Mouse (Mus musculus) MN1 (cell line): ENCODE results near the gene Stard13.
A peak's percentile ranks its signal among the peaks of the same experiment; 100 is the strongest.

Source experiments
- DNase-seq: peaks from one replicate; pipeline ENCODE4 v3.0.0-alpha.2; 2016; ENCODE audit warnings: low spot score

Gene Stard13

GRCm38 (mm10) chr5:151228367-151229005, 5.2 kb downstream of the Stard13 start:
- DNase-seq = peak; percentile 23

- DNase-seq = no peak
Observed at GRCm38 (mm10) chr5:151223696-151224366, 9.8 kb downstream of the Stard13 start.

DNA sequence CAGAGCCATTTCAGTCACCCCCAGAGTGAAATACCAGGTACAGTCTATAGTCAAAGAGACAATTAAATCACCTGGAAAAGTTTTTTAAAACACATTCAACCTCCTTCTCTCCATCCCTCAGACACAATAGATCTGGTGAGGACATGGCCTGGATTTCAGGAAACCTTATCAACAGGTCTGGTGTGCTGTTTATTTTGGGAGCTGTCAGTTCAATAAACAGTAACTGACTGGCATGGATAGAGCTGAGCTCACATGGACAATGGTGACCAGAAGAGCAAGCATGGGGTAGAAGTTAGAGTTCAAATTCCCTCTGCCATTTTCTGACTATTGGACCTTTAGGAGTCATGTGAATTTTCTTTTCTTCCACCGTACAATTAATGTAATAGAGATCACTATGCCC, 10.8 kb downstream of the Stard13 start:
- no peak for DNase-seq

DNA sequence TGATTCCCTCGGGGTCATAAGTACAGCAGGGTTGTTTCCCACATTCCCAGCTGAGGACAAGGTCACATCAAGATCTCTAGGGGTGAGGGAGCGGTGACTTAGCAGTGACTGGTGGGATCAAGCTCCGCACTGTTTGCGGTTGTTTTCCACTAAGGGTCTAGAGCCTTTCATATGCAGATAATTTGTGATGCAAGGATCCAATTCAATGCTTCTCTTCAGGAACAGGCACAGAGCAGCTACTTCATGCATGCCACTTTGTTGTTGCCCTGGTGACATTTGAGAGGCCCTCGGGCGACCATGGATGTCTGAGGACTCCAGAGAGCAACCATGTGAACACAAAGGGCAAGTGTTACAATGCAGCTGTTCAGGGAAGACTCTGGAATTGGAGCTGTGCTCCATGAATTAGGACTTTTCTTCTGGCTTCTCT, 14.9 kb downstream of the Stard13 start:
- no peak for DNase-seq

DNA sequence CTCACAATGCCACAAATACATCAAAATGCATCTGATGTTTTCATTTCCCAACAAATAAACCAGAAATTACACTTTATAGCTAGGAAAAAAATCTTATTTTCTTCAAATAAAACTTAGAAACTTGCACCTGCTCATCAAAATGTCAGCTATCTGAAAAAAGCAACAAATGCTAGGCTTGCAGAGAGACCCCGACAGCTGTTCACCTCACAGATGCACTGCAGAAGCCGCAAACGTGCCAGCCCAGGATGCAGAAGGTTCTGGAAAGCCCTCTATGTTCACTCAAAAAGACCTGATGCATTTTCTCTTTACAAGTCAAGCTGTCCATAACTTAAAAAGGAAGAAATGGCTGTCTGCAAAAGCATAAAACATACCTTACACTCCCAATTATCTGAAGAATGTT, 20.5 kb downstream of the Stard13 start:
- no peak for DNase-seq

DNA sequence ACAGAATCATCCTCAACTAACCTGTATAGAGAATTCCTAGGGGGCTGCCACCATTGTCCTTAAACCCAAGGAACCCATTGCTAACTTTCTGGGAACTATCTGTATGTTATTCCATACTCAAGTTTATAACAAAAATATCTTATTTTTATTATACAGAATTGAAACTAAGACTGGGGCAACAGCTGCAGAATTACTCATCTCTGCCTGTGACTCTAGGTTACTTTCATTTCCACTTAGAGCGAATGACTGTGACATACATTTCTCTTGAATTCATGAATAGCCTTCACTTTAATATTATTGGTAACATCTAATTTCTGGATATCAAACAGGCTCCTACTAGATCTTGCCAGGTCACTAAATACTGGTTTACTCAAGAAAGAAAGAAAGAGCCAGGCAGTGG, 22.8 kb downstream of the Stard13 start:
- no peak for DNase-seq

DNA sequence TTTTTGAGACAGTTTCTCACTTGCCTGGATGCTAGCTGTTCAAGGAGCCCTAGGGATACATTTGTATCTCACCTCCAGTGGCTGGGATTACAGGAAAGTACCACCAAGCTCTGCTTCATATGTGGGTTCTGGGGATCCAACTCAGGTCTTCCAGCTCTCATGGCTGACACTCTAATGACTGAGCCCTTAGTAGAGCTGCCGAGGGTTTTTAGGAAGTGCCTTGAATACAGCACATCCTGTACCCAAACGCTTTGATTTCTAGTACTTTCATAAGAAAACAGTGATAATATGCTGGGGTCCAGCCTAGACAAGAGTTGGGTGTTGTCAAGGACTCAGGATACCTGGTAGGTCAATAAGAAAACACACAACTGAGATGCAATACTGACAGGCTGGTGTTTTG, 23.6 kb downstream of the Stard13 start:
- DNase-seq = no peak

GRCm38 (mm10) chr5:151205017-151205416, 28.6 kb downstream of the Stard13 start:
- DNase-seq = no peak

DNA sequence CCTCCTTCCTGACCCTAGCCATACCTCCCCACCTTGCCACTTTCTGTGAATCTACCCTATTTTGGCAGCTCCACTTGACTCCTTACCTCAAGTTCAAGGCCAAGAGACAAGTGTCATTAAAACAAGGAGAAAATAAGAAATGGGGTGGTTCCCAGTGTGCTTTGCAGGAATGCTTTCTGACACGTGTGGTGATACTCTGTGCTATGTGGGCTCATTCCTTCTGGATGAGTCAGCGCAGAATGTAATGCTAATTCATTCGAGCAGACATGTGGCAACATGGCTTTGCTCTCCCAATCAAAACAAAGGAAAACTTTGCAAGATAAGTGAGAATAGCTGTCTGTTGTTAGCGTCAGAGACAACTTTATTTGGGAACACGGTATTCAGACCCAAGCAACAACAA, 30.7 kb downstream of the Stard13 start:
- DNase-seq = no peak

DNA sequence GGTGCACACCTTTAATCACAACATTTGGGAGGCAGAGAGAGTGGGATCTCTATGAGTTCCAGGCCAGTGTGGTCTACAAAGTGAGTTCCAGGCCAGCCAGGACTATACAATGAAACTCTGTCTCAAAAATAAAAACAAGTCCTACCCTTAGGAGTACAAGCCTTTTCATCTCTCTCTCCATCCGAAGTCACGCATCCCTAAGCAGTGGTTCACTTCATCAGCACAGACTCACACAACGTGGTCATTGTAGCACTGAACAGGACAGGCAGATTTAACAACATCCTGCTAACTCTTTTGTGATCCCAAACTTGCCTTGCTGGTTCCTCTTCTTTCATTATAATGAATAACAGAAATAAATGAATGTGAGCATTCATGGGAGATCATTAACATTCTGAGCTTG, 32.4 kb downstream of the Stard13 start:
- DNase-seq = no peak

- no peak for DNase-seq
Observed at GRCm38 (mm10) chr5:151199235-151199634, 34.4 kb downstream of the Stard13 start.

- DNase-seq = peak; percentile 81
Observed at GRCm38 (mm10) chr5:151196603-151197272, 36.9 kb downstream of the Stard13 start.

GRCm38 (mm10) chr5:151193885-151194520, 39.6 kb downstream of the Stard13 start:
- no peak for DNase-seq

DNA sequence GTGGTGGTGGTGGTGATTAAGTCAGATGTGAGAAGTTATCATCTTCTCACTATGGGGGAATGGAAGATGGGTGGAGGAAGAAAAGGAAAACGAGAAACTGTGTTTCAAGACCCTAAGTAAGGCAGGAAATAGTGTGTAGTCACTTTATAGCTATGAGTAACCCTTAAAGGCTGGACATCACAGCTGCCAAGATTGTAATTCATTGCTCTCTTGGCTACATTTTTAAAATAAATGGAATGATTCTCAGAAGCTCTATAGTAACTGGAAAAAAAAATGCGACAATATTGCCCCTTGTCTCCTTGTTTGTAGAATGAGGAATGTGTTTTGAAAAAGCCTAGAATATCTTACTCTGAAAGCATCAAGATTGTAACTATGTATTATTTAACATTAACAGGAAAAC, 41.4 kb downstream of the Stard13 start:
- no peak for DNase-seq

GRCm38 (mm10) chr5:151190764-151191163, 42.9 kb downstream of the Stard13 start:
- DNase-seq = no peak

GRCm38 (mm10) chr5:151189789-151190378, 43.8 kb downstream of the Stard13 start:
- peak; percentile 89 for DNase-seq

DNA sequence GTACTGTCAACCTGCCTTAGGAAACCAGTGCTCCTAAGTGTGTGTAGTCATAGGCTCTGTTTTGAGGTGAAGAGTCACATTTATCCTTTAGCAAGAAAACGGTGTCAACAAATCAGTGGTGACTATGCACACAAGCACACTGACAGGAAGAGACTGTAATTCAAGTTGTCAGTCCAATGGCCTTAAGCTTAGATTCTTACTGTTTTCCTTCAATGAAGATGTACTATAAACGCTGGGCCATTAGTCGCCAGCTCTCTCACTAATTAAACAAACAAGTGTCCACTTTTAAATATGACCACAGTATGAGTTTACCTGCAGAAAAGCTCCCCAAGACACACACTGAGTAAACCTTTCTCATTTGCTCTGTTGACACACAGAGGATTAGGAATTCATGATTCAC, 44.3 kb downstream of the Stard13 start:
- peak; percentile 28 for DNase-seq

DNA sequence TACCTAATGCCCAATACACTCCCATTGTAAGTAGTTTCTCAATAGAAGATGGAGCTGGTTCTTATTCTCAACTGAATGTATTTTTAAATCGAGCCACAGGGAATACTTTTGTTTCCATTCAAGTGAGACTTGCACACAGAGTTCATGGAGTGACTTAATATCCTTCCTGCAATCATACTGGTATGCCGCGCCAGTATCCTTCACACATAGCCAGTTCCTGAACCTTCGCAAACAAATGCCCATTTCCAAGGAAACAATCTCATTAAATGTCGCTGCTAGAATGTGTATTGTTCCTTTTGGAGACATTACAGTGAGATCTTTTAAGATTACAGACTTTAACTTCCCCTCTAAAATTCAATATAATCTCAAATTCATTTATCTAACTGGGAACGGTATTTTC, 45.0 kb downstream of the Stard13 start:
- no peak for DNase-seq

DNA sequence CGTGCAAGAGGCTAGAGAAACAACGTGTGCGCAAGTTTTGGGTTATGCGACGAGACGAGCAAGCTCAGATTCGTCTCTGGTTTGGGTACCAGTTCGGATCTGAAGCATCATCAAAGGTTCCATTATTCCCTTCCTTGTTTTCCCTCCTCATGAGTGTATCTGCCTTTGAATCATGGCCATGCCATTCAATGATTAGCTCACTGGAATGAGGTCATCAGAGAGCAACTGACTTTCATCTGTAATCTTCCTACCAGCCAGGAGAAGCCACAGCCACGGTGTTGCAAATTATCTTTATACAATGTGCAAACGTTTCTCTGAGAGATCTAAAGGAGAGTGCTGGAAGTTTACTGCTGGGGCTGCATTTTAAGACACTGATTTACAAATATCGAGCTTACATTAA, 46.3 kb downstream of the Stard13 start:
- DNase-seq = peak; percentile 23

DNA sequence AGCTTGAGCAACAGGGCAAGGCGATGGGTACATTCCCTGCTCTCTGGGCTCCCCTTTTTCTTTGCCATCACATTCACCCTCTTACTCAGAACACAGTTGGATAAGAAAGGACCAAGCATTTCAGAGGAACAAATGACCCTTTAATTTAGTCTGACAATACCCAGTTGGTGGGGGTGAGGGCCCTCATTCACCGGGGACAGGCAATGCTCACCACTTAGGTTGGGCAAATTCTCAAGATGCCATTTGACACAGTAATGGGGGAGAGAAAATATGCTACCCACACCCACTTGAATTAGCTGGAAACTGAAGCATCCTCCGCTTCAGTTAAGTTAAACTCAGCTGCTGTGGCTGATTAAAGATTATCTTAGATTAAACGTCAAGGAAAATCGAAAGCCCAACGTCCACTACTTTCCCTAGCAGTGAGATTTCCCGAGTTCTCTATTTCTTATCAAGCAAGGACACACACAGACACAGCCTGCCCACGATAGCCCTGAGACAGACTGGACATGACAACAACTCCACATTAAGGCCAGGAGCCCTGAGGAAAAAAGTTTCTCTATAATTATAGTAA, 48.3 kb downstream of the Stard13 start:
- DNase-seq = no peak

DNA sequence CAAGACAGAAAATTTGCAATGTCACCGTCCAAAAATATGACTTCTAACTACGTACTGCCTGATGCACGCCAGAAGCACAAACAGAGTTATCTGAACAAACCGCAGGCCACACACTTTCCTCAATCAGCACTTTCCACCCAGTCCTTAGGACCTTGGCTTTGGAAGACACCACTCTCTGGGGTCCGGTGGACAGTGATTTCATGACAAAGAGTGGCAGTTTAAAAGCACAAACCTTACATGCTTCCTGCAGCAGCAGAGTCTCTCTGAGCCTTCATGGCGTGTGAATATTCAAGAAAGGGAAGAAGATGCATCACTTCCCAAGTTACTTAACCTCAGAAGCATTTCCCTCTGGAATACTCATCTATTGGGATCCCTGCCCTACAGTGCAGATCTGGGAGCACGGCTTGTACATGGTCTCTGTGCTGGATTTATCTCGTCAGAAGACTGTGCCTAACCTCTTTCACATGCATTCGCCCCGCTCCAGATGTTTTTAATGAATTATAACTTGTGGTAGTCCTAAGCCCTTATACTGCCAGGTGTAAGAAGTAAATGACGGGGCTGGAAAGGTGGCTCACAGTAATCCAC, 49.9 kb downstream of the Stard13 start:
- DNase-seq = no peak

GRCm38 (mm10) chr5:151181288-151181687, 52.3 kb downstream of the Stard13 start:
- no peak for DNase-seq
